Mouse (Mus musculus): Measurements from ENCODE around the gene Onecut3.

The Onecut3 gene

GRCm38 (mm10) chr10:80494732-80495131 lies at the start of gene Onecut3:
Gene Onecut3 (plus strand): TSS chr10:80494835.
- DNase-seq (ENCODE audit: extremely low spot score, low read depth, low spot score): no peak

- DNase-seq (ENCODE audit: extremely low spot score, low read depth, low spot score): no peak
These were observed 49.6 kb upstream of the Onecut3 start for GRCm38 (mm10) chr10:80445052-80445451.

- DNase-seq (ENCODE audit: extremely low spot score, low read depth, low spot score): peak; percentile 67
These were observed 48.6 kb upstream of the Onecut3 start for GRCm38 (mm10) chr10:80445898-80446601.

GRCm38 (mm10) chr10:80450599-80450998 lies 44.0 kb upstream of the Onecut3 start:
- no peak for DNase-seq (ENCODE audit: extremely low spot score, low read depth, low spot score)

- no peak for DNase-seq (ENCODE audit: extremely low spot score, low read depth, low spot score)
These were observed 41.0 kb upstream of the Onecut3 start for GRCm38 (mm10) chr10:80453601-80454000.

GRCm38 (mm10) chr10:80454781-80455180 lies 39.9 kb upstream of the Onecut3 start:
- DNase-seq (ENCODE audit: extremely low spot score, low read depth, low spot score): no peak

GRCm38 (mm10) chr10:80455697-80456096 lies 38.9 kb upstream of the Onecut3 start:
- DNase-seq (ENCODE audit: extremely low spot score, low read depth, low spot score): no peak

- no peak for DNase-seq (ENCODE audit: extremely low spot score, low read depth, low spot score)
These were observed 35.4 kb upstream of the Onecut3 start for GRCm38 (mm10) chr10:80459236-80459635.

DNA sequence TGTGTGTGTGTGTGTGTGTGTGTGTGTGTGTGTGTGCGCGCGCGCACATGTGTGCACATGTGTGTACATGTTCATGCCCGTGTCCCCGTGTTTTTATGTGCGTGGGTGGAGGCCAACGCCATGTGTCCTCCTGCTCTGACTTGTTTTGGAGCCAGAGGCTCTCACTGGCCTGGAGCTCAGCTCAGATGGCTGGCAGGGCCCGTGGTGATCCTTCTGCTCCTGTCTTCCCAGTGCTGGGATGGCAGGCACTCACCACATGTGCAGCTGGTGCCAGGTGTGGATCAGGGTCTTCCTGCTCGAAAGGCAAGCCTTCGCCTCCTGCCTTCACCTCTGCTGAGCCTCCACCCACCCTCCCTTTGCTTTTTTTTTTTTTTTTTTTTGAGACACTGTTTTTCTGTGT lies 35.0 kb upstream of the Onecut3 start:
- DNase-seq (ENCODE audit: extremely low spot score, low read depth, low spot score): no peak

DNA sequence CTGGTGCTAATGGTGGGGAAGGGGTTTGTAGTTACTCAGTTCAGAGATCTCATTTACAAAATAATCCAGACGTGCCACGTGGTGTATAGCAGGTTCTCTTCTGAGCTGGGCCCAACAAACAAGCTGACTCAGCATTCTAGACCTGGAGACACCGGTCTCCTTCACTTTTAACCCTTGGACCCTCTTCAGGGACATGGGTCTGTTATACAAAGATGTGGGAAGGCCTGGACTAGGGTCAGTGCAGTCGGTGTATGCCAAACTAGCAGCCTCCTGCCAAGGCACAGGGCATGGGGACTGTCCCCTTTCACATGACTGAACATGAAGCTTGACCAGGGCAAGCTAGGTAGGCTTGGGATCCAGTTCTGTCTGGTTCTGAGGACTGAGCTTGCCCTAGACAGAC lies 34.3 kb upstream of the Onecut3 start:
- DNase-seq (ENCODE audit: extremely low spot score, low read depth, low spot score): no peak

GRCm38 (mm10) chr10:80461346-80461745 lies 33.3 kb upstream of the Onecut3 start:
- no peak for DNase-seq (ENCODE audit: extremely low spot score, low read depth, low spot score)

- no peak for DNase-seq (ENCODE audit: extremely low spot score, low read depth, low spot score)
These were observed 30.1 kb upstream of the Onecut3 start for GRCm38 (mm10) chr10:80464381-80465035.

- DNase-seq (ENCODE audit: extremely low spot score, low read depth, low spot score): no peak
These were observed 29.6 kb upstream of the Onecut3 start for GRCm38 (mm10) chr10:80465066-80465465.

DNA sequence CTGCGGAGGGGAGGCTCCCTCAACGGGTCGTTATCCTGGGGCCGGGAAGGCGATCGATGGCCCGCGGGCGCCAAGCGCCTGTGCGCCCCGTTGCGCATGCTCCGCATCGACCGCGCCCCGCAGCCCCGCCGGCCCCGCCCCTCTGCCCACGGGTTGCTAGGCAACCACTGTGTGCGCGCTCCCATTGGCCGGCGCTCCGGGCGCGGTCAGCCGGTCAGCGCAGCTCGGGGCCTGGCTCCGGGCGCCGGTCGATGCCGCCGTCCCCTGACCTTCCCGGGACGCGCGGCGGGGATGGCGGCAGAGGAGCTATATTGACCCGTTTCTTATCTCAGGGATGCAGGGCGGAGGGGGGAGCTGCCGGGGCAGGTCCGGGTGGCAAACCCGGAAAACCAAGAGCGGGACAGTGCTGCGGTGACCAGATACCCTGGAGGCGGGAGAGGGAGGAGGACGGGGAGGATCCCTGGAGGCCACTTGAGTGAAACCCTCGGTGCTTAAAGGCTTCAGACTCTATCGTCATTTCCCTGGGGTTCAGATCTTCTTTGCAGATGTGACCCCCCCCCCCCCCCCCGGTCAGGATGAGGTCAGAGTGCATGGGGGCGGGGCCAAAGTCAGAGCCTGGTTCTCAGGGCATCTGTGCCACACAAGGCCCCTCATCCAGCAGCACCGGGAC lies 19.2 kb upstream of the Onecut3 start:
- no peak for DNase-seq (ENCODE audit: extremely low spot score, low read depth, low spot score)

GRCm38 (mm10) chr10:80478531-80478930 lies 16.1 kb upstream of the Onecut3 start:
- DNase-seq (ENCODE audit: extremely low spot score, low read depth, low spot score): no peak

DNA sequence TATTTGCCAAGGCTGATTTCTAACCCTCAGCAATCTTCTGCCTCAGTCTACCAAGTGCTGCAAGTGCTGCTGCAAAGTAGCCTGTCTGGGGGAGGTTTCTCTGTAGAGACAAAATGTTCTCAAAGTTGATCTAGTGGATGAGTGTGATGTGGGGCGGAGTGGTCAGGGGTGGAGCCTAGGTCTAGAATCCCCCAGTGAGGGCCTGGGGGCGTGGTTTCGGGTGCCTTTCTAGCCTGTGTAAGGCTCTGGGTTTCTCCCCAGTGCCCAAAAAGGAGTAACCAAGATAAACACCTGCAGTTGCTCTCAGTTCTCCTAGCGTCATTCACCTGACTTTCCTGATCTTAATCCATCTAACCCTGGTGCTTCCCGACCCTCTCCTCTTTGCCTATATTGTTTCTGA lies 13.6 kb upstream of the Onecut3 start:
- DNase-seq (ENCODE audit: extremely low spot score, low read depth, low spot score): no peak

DNA sequence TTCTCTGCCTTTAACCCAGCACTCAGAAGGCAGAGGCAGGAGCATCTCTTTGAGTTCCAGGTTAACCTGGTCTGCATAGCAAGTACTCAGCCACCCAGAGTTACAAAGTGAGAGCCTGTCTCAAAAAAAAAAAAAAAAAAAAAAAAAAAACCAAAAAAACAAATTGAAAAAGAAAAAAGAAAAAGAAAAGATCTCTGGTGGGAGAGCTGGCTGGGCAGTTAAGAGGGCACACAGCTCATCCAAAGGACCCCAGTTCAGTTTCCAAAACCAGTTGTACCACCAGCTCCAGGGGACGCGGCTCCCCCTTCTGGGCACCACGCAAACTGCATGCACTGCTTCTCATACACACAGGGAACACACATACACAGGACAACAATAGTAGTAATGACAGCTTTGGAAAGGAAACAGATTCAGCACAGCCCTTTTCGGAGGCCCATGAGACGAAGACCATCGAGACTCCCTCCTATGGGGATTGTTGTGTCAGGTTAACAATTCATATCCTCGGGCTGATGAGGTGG lies 7.7 kb upstream of the Onecut3 start:
- DNase-seq (ENCODE audit: extremely low spot score, low read depth, low spot score): no peak

DNA sequence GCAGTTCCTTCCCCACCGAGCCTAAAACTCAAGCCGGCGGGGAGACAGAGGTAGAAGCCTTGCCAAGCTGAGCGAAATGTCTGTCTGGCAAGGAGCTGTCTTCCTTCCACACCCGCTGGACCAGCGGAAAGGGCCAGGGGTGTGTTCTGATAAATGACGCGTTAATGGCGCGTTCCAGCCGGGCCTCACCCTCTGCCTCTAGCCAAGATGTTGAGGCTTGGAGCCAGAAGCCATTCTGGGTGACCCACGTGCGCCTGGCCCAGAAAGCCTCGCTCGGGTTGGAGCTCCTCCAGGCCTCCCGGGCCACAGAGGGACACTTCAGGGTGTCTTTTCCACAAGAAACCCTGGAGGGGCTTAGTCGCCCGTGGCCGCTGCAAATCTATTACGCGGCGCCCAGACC lies 4.6 kb upstream of the Onecut3 start:
- no peak for DNase-seq (ENCODE audit: extremely low spot score, low read depth, low spot score)

- no peak for DNase-seq (ENCODE audit: extremely low spot score, low read depth, low spot score)
These were observed 1.3 kb downstream of the Onecut3 start for GRCm38 (mm10) chr10:80495901-80496300.

DNA sequence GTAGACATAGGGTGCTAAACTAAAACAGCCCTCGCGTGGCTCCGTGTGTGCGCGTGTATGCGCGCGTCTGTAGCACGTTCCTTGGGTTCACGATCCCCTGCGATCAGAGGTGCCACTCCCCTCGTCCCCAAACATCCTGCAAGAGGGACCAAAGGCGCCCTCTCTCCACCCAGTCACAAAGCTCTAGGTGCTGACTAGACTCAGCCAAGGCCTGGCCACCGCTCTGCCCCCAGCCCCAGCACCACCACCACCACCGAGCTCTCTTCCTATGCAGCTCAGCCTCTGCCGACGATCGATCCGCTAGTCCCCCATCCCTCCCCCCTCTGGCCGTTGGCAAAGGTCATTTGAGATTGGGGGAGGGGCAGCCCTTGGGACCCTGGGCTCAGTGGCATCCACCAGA lies 1.8 kb downstream of the Onecut3 start:
- no peak for DNase-seq (ENCODE audit: extremely low spot score, low read depth, low spot score)

DNA sequence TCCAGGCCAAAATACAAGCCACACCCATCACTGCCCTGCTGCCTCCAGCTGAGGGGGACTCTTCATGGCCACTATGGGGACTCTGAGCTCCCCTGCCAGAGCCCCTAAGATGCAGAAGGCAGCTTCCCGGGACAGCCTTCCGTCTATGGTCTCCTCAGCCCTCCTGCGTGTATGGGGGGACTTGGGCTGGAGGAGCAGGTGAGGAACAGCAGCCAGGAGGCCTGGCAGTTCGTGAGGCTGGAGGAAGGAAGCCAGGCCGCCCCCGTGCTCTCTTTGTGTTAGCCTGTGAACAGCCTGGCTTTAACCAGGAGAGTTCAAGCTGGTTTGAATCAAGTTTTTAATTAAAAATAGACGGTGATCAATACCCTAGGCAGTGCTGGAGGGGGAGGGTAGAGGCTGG lies 7.7 kb downstream of the Onecut3 start:
- no peak for DNase-seq (ENCODE audit: extremely low spot score, low read depth, low spot score)

GRCm38 (mm10) chr10:80502819-80503314 lies 8.2 kb downstream of the Onecut3 start:
- no peak for DNase-seq (ENCODE audit: extremely low spot score, low read depth, low spot score)
